Mouse (Mus musculus): ENCODE results near the gene Smc6. TPM values are rescaled to one million over a fixed set of nuclear protein-coding genes. Genes with fewer than 3 reads are reported as not detected.
A peak's percentile ranks its signal among the peaks of the same experiment; 100 is the strongest.

The Smc6 gene
- polyA plus RNA-seq, 1 experiment from 2014 or later: 134 TPM

DNA sequence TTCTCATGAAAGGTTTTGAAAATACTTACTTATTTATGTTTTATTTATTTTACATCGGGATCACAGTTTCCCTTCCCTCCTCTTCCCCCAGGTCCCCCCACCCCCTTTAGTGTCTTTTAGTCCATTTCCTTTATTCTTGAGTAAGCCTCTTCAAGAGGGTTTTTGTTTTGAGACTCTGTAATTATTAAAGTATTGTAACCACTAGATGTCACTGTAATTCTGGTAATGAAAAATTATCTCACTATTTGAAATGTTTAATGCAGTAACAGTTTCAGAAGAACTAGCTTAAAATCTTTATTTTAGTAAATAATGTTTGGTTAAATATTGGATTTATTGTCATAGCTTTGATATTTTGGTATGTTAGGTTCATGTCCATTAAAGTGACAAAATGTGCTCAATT is 48.2 kb downstream of the Smc6 start:
- DNase-seq (ENCODE audit: low spot score, missing footprints) (peak; percentile 45), ATAC-seq (ENCODE audit: low FRiP score) (no peak)
- no peaks in the 10 kb centered on the region for H3K27me3 ChIP-seq (ENCODE audit: control insufficient read depth, insufficient read depth, low read length)
- H3K4me3 ChIP-seq (ENCODE audit: low read depth, low read length): no peak overlapping the region
- H3K9ac ChIP-seq (ENCODE audit: low read length): no peak overlapping the region
- no peak overlapping the region for H3K27ac ChIP-seq (ENCODE audit: low read depth, low read length)
- H3K4me1 ChIP-seq (ENCODE audit: control insufficient read depth, insufficient read depth, low read length): no peaks in the 10 kb centered on the region
- H3K9me3 ChIP-seq (ENCODE audit: control insufficient read depth, low read length): no peaks in the 10 kb centered on the region
- no peak overlapping the region for H3K4me2 ChIP-seq
- peaks cover 8% of the 10 kb centered on the region; the same call in 1 of the 2 replicates for H3K36me3 ChIP-seq (ENCODE audit: control insufficient read depth, insufficient read depth, low read length)
- 82% methylated on average over 1 of the region's 1 CpGs for WGBS

DNA sequence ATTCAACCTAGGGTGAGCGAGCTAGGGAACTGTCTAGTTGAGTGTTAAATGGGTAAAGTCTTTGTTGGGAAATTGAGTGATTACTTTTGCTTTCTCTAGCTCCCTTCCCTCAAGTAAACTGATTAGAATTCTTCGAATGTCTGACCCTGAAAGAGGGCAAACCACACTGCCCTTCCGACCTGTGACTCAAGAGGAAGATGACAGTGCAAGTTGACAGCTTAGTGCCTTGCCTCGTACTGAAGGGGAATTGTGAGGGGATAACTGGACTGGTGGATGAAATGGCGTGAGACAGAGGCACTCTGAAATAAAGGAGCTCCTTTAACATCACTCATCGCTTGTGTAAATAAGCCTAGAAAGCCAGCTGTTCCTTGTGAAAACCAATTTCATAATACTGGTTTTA is 52.0 kb downstream of the Smc6 start:
- Histone ChIP-seq H3K9me3 (ENCODE audit: control insufficient read depth, low read length) (no peaks in the 10 kb centered on the region), H3K9ac (ENCODE audit: low read length) (no peak overlapping the region), H3K36me3 (ENCODE audit: control insufficient read depth, insufficient read depth, low read length) (peaks cover 8% of the 10 kb centered on the region; the same call in 1 of the 2 replicates), H3K27ac (ENCODE audit: low read depth, low read length) (no peak overlapping the region), H3K4me1 (ENCODE audit: control insufficient read depth, insufficient read depth, low read length) (no peaks in the 10 kb centered on the region), H3K27me3 (ENCODE audit: control insufficient read depth, insufficient read depth, low read length) (no peaks in the 10 kb centered on the region), H3K4me3 (ENCODE audit: low read depth, low read length) (no peak overlapping the region), H3K4me2 (no peak overlapping the region)
- ATAC-seq (ENCODE audit: low FRiP score) (no peak), DNase-seq (ENCODE audit: low spot score, missing footprints) (no peak)
- WGBS: 60% methylated on average over 6 of the region's 6 CpGs

DNA sequence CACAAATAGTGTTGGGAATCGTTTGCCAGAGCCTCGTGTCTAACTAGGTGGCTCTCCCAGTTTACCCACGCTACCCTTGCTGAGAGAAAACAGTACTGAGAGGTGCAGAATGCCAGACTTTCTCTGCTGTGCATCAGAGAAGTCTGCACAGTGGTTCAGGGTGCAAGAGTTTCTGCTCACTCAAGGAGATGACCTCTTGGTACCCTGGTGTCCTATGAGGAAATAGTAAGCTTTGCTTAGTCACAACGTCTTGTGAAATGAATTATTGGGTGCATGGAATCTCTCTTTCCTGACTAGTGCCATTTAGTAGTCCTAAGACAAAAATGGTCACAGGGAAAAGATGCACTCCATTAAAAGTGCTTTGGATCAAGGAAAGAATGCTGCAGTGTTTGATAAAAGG is 58.8 kb downstream of the Smc6 start:
- 54% methylated on average over 4 of the region's 4 CpGs for WGBS
- H3K9me3 ChIP-seq (ENCODE audit: control insufficient read depth, low read length): no peaks in the 10 kb centered on the region

GRCm38 (mm10) chr12:11326483-11326882 is 60.8 kb downstream of the Smc6 start:
- H3K36me3 ChIP-seq (ENCODE audit: control insufficient read depth, insufficient read depth, low read length): no peaks in the 10 kb centered on the region
- no peak overlapping the region for H3K4me2 ChIP-seq
- H3K4me3 ChIP-seq (ENCODE audit: low read depth, low read length): no peak overlapping the region
- 84% methylated on average over 3 of the region's 3 CpGs for WGBS
- no peak for DNase-seq (ENCODE audit: low spot score, missing footprints)
- H3K27me3 ChIP-seq (ENCODE audit: control insufficient read depth, insufficient read depth, low read length): no peaks in the 10 kb centered on the region
- H3K4me1 ChIP-seq (ENCODE audit: control insufficient read depth, insufficient read depth, low read length): no peaks in the 10 kb centered on the region
- ATAC-seq (ENCODE audit: low FRiP score): no peak
- H3K27ac ChIP-seq (ENCODE audit: low read depth, low read length): no peak overlapping the region
- H3K9ac ChIP-seq (ENCODE audit: low read length): no peak overlapping the region
- no peaks in the 10 kb centered on the region for H3K9me3 ChIP-seq (ENCODE audit: control insufficient read depth, low read length)

More for the DNA sequence above, 58.8 kb downstream of the Smc6 start:
- Histone ChIP-seq H3K4me3 (ENCODE audit: low read depth, low read length) (no peak overlapping the region), H3K36me3 (ENCODE audit: control insufficient read depth, insufficient read depth, low read length) (no peaks in the 10 kb centered on the region), H3K27me3 (ENCODE audit: control insufficient read depth, insufficient read depth, low read length) (no peaks in the 10 kb centered on the region), H3K9ac (ENCODE audit: low read length) (no peak overlapping the region), H3K27ac (ENCODE audit: low read depth, low read length) (no peak overlapping the region), H3K4me1 (ENCODE audit: control insufficient read depth, insufficient read depth, low read length) (no peaks in the 10 kb centered on the region), H3K4me2 (no peak overlapping the region)
- no peak for DNase-seq (ENCODE audit: low spot score, missing footprints)
- ATAC-seq (ENCODE audit: low FRiP score): no peak

GRCm38 (mm10) chr12:11336845-11337244 is 71.2 kb downstream of the Smc6 start:
- Histone ChIP-seq H3K4me2 (no peak overlapping the region), H3K9me3 (ENCODE audit: control insufficient read depth, low read length) (no peaks in the 10 kb centered on the region), H3K4me1 (ENCODE audit: control insufficient read depth, insufficient read depth, low read length) (no peaks in the 10 kb centered on the region), H3K27me3 (ENCODE audit: control insufficient read depth, insufficient read depth, low read length) (no peaks in the 10 kb centered on the region), H3K9ac (ENCODE audit: low read length) (no peak overlapping the region), H3K4me3 (ENCODE audit: low read depth, low read length) (no peak overlapping the region), H3K27ac (ENCODE audit: low read depth, low read length) (no peak overlapping the region), H3K36me3 (ENCODE audit: control insufficient read depth, insufficient read depth, low read length) (no peaks in the 10 kb centered on the region)
- DNase-seq (ENCODE audit: low spot score, missing footprints) (peak; percentile 90), ATAC-seq (ENCODE audit: low FRiP score) (0 out of 2 replicates have a peak, but pooled peaks have one; percentile 33)
- 39% methylated on average over 4 of the region's 4 CpGs for WGBS

DNA sequence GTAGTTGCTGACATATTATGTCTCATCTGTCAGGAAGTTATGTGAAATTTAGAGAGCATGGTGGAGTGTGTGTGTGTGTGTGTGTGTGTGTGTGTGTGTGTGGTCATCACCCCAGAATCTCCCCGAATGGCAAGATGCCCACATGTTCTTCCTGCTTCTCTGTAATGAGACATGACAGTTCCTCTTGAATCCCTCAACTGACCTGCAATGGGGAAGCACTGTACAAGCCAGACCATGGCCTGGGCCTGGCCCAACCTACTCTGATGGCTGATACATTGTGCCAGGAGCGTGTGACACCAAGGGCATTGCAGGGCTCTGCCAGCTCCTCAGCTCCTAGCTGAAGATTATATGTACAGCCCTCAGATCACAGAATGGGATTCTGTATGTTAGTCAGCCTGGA is 72.6 kb downstream of the Smc6 start:
- no peak for DNase-seq (ENCODE audit: low spot score, missing footprints)
- H3K4me1 ChIP-seq (ENCODE audit: control insufficient read depth, insufficient read depth, low read length): no peaks in the 10 kb centered on the region
- no peak overlapping the region for H3K27ac ChIP-seq (ENCODE audit: low read depth, low read length)
- H3K9ac ChIP-seq (ENCODE audit: low read length): no peak overlapping the region
- 89% methylated on average over 2 of the region's 2 CpGs for WGBS
- no peak overlapping the region for H3K4me3 ChIP-seq (ENCODE audit: low read depth, low read length)
- no peak for ATAC-seq (ENCODE audit: low FRiP score)
- H3K9me3 ChIP-seq (ENCODE audit: control insufficient read depth, low read length): no peaks in the 10 kb centered on the region
- H3K36me3 ChIP-seq (ENCODE audit: control insufficient read depth, insufficient read depth, low read length): no peaks in the 10 kb centered on the region
- H3K4me2 ChIP-seq: no peak overlapping the region
- H3K27me3 ChIP-seq (ENCODE audit: control insufficient read depth, insufficient read depth, low read length): no peaks in the 10 kb centered on the region

GRCm38 (mm10) chr12:11342020-11342600 is 76.4 kb downstream of the Smc6 start:
- Histone ChIP-seq H3K27ac (ENCODE audit: low read depth, low read length) (no peak overlapping the region), H3K27me3 (ENCODE audit: control insufficient read depth, insufficient read depth, low read length) (no peaks in the 10 kb centered on the region), H3K36me3 (ENCODE audit: control insufficient read depth, insufficient read depth, low read length) (no peaks in the 10 kb centered on the region), H3K4me2 (no peak overlapping the region), H3K4me3 (ENCODE audit: low read depth, low read length) (no peak overlapping the region), H3K4me1 (ENCODE audit: control insufficient read depth, insufficient read depth, low read length) (no peaks in the 10 kb centered on the region), H3K9ac (ENCODE audit: low read length) (no peak overlapping the region), H3K9me3 (ENCODE audit: control insufficient read depth, low read length) (no peaks in the 10 kb centered on the region)
- WGBS: 79% methylated on average over 6 of the region's 6 CpGs
- no peak for ATAC-seq (ENCODE audit: low FRiP score)
- DNase-seq (ENCODE audit: low spot score, missing footprints): no peak

DNA sequence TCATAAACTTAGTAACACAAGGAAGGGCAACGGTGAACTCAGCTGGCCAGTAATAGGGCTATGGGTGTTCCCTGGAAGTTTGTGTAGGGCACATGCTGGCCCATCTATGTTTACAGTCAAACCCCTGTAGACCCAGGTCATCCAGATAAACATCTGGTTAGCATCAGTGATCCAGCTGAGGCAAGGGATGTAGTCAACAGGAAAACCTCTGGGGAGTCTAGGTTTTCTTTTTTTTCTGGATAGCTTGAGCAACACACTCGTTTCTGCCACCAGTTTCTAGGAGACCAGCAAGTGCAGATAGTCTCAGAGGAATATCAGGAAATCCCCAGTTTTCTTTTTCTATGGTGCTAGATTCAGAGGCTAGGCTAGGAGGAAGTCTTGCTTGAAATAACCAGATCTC is 80.3 kb downstream of the Smc6 start:
- WGBS: 62% methylated on average over 2 of the region's 2 CpGs

DNA sequence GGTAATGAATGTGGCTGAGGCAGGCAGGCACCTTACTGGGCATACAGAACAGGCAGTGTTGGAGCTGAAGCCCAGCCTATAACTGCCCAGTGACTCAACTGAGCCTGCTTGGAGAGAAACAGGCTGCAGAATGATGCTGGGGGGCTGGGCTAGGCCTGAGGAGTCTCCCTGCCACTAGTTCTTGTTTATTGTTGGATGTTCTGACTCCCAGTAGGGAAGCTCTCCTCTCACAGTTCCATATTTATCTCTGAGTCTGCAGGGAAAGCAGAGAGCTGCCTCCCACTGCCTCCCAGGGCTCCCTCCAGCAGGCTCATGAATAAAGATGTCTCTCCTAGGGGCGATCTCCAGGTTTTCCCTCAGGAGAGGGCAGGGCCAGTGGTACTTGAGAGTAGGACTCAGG is 82.7 kb downstream of the Smc6 start:
- no peak; the same call in 1 of the 2 replicates for ATAC-seq (ENCODE audit: low FRiP score)
- 0% methylated on average over 1 of the region's 1 CpGs for WGBS
- no peak overlapping the region for H3K4me3 ChIP-seq (ENCODE audit: low read depth, low read length)
- H3K27ac ChIP-seq (ENCODE audit: low read depth, low read length): no peak overlapping the region
- H3K27me3 ChIP-seq (ENCODE audit: control insufficient read depth, insufficient read depth, low read length): no peaks in the 10 kb centered on the region
- no peak overlapping the region for H3K4me2 ChIP-seq
- DNase-seq (ENCODE audit: low spot score, missing footprints): no peak
- H3K4me1 ChIP-seq (ENCODE audit: control insufficient read depth, insufficient read depth, low read length): no peaks in the 10 kb centered on the region
- no peaks in the 10 kb centered on the region for H3K9me3 ChIP-seq (ENCODE audit: control insufficient read depth, low read length)
- H3K9ac ChIP-seq (ENCODE audit: low read length): no peak overlapping the region
- no peaks in the 10 kb centered on the region for H3K36me3 ChIP-seq (ENCODE audit: control insufficient read depth, insufficient read depth, low read length)

More for the DNA sequence above, 80.3 kb downstream of the Smc6 start:
- Histone ChIP-seq H3K36me3 (ENCODE audit: control insufficient read depth, insufficient read depth, low read length) (no peaks in the 10 kb centered on the region), H3K4me3 (ENCODE audit: low read depth, low read length) (no peak overlapping the region), H3K27me3 (ENCODE audit: control insufficient read depth, insufficient read depth, low read length) (no peaks in the 10 kb centered on the region), H3K27ac (ENCODE audit: low read depth, low read length) (no peak overlapping the region), H3K4me1 (ENCODE audit: control insufficient read depth, insufficient read depth, low read length) (no peaks in the 10 kb centered on the region), H3K9ac (ENCODE audit: low read length) (no peak overlapping the region), H3K9me3 (ENCODE audit: control insufficient read depth, low read length) (no peaks in the 10 kb centered on the region), H3K4me2 (no peak overlapping the region)
- ATAC-seq (ENCODE audit: low FRiP score) (no peak), DNase-seq (ENCODE audit: low spot score, missing footprints) (no peak)
